ENCODE assay signal across 26 mouse cellular contexts in the genomic region with DNA sequence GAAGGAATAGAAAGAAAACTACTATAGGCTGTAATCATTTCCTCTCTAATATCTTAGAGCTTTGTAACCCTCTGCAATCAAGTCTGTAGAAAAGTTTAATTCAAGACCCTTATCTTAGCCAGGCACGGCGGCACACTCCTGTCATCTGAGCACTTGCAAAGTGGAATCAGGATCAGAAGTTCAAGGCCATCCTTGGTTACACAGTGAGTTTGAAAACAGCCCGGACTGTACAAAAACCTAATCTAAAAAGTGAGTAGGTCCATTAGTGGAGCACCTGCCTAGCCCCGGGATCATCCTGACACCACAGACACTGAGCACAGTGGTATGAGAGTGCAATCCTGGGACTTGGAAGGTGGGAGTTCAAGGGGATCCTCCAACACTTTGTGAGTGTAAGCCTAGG.
"Had no signal": no experiment of that assay in that cellular context is flagged by ENCODE, and none has a peak within 500 bp of the region (broad histone marks: within the 10 kb centered on the region; RNA-seq: fewer than 3 reads in every experiment).

No protein-coding gene starts in this region.

- H3K36me3 ChIP-seq: heart, embryonic 10.5 days; heart, embryonic 12.5 days; hindbrain, embryonic 10.5 days; hindbrain, embryonic 12.5 days; intestine, embryonic 15.5 days; limb, embryonic 10.5 days; limb, embryonic 12.5 days; liver, embryonic 13.5 days; liver, embryonic 15.5 days had no signal

- H3K27ac ChIP-seq: gastrocnemius, adult 2 months; heart, adult 2 months; heart, embryonic 10.5 days; hindbrain, embryonic 10.5 days; hindbrain, embryonic 12.5 days; hindbrain, embryonic 14.5 days; intestine, embryonic 15.5 days; layer of hippocampus, adult 2 months; left cerebral cortex, adult 2 months; limb, embryonic 10.5 days; limb, embryonic 12.5 days; liver, embryonic 13.5 days; liver, embryonic 15.5 days had no signal

- ATAC-seq: hindbrain, embryonic 16.5 days; inflammation-experienced regulatory T-cells, adult 6 months had no signal

- H3K9ac ChIP-seq: heart, embryonic 12.5 days; hindbrain, embryonic 12.5 days; hindbrain, embryonic 14.5 days; intestine, embryonic 15.5 days; limb, embryonic 12.5 days; liver, embryonic 13.5 days; liver, embryonic 15.5 days had no signal

- H3K4me1 ChIP-seq: heart, embryonic 10.5 days; hindbrain, embryonic 12.5 days; intestine, embryonic 15.5 days; limb, embryonic 10.5 days; limb, embryonic 12.5 days; liver, embryonic 15.5 days had no signal

- H3K4me3 ChIP-seq: gastrocnemius, adult 2 months; heart, adult 2 months; heart, embryonic 10.5 days; heart, embryonic 12.5 days; hindbrain, embryonic 10.5 days; hindbrain, embryonic 12.5 days; intestine, embryonic 15.5 days; layer of hippocampus, adult 2 months; left cerebral cortex, adult 2 months; limb, embryonic 10.5 days; limb, embryonic 12.5 days; liver, embryonic 13.5 days; liver, embryonic 15.5 days had no signal

- DNase-seq: gastrocnemius, adult 2 months; gastrocnemius, postnatal 10 days; gastrocnemius, postnatal 25 days; heart, adult 2 months; heart, postnatal 10 days; heart, postnatal 4 days; kidney, adult 18-20 months; kidney, adult 8-10 months; kidney, postnatal 10 days; kidney, postnatal 25 days; kidney, postnatal 4 days; liver; liver, embryonic 13.5 days had no signal

- H3K4me2 ChIP-seq: heart, embryonic 12.5 days; hindbrain, embryonic 12.5 days; hindbrain, embryonic 14.5 days; intestine, embryonic 15.5 days; limb, embryonic 12.5 days; liver, embryonic 13.5 days; liver, embryonic 15.5 days had no signal

- H3K27me3 ChIP-seq: heart, embryonic 12.5 days; hindbrain, embryonic 12.5 days; intestine, embryonic 15.5 days; limb, embryonic 12.5 days; liver, embryonic 13.5 days; liver, embryonic 15.5 days had no signal

- H3K9me3 ChIP-seq: heart, embryonic 10.5 days; heart, embryonic 12.5 days; hindbrain, embryonic 10.5 days; hindbrain, embryonic 12.5 days; intestine, embryonic 15.5 days; limb, embryonic 10.5 days; limb, embryonic 12.5 days; liver, embryonic 13.5 days; liver, embryonic 15.5 days had no signal
